Mouse (Mus musculus): ENCODE results near the gene Ciao2a. TPM values are rescaled to one million over a fixed set of nuclear protein-coding genes. Genes with fewer than 3 reads are reported as not detected.

The Ciao2a gene
- 177 and 184 TPM in 2 replicates for polyA plus RNA-seq (2015; fragmentation: Nextera tagmentation; extraction: Ambion mirVana)

DNA sequence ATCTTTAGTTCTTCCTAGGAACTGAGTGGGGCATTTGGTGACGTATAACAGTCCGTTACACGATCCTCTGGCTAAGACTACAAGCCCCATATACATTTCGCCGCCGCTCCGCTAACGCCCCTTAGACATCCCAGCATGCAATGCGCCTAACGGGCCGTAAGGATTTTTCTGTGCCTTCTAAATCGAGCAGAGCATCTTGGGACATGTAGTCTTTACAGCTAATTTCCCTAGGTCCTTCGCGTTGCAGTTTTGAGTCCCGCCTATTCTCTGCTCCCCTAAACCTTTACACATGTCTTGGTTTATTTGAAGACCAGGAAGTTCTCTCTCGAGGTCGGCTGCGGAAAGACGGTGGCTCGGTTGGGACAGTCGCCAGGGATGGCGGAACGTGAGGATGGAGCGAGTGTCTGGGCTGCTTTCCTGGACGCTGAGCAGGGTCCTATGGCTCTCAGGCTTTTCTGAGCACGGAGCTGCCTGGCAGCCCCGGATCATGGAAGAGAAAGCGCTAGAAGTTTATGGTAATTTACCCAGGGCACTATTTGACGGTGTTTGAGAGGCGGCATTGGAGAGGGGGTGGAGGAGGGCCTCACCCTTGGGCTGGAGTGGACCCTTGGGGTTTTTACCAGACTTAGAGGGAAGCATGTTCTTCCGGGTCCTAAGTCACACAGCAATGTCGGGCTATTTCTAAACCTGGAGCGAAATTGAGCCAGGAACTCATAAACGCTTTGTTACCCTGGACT is at the start of gene Ciao2a, which contains the start of gene Snx1:
Gene Ciao2a, plus strand, starts transcription at position 156 of the 737 bp plus-strand sequence.
Gene Snx1, minus strand, starts transcription at position 132 of the 737 bp plus-strand sequence.
- Histone ChIP-seq H3K9me3 (no peaks in the 10 kb centered on the region), H3K4me1 (peaks cover 22% of the 10 kb centered on the region), H3K4me3 (peak within 1 kb of the TSS; percentile 69), H3K4me2 (peak within 1 kb of the TSS; percentile 83), H3K27ac (peak within 1 kb of the TSS; percentile 88), H3K36me3 (peaks cover 7% of the 10 kb centered on the region), H3K27me3 (no peaks in the 10 kb centered on the region), H3K9ac (peak within 1 kb of the TSS; percentile 81)
- peak; percentile 73 for ATAC-seq (ENCODE audit: insufficient number of reproducible peaks, insufficient read depth, low FRiP score, low TSS enrichment, low read depth)
- 1% methylated on average over 34 of the region's 34 CpGs for WGBS

- no peak for ATAC-seq (ENCODE audit: insufficient number of reproducible peaks, insufficient read depth, low FRiP score, low TSS enrichment, low read depth)
- H3K4me1 ChIP-seq: peaks cover 6% of the 10 kb centered on the region
- 0 out of 2 replicates have a peak overlapping the region, but pooled peaks have one; percentile 17 for H3K9ac ChIP-seq
- H3K9me3 ChIP-seq: no peaks in the 10 kb centered on the region
- H3K27ac ChIP-seq: peak overlapping the region; percentile 74
- 59% methylated on average over 3 of the region's 3 CpGs for WGBS
- no peak overlapping the region for H3K4me3 ChIP-seq
- H3K4me2 ChIP-seq: peak overlapping the region; percentile 38; the same call in 1 of the 2 replicates
- 0 out of 2 replicates have a peak, but pooled peaks cover 7% of the 10 kb centered on the region for H3K27me3 ChIP-seq
- H3K36me3 ChIP-seq: no peaks in the 10 kb centered on the region
Observed at GRCm38 (mm10) chr9:66078072-66078471, 48.3 kb upstream of the Ciao2a start.

DNA sequence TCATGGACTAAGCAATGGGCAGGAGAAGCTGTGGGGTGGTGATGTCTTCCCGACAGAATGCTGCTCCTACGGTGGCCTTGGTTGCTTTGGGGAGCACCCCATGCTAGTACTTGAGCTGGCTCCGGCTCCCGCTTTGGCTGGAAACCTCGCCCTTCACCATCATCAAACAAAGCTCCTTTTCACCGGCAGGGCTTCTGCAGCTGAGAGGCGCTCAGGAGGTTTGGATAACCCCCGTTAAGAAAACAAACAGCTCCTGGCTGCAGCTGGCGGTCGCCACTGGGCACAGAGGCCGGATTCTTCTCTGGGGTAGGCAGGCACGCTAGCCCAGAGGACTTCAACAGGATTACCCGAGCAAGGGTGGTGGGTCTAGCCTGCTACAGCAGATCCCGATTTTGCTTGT is 47.9 kb upstream of the Ciao2a start:
- no peaks in the 10 kb centered on the region for H3K9me3 ChIP-seq
- H3K4me3 ChIP-seq: no peak overlapping the region
- peaks cover 6% of the 10 kb centered on the region for H3K4me1 ChIP-seq
- ATAC-seq (ENCODE audit: insufficient number of reproducible peaks, insufficient read depth, low FRiP score, low TSS enrichment, low read depth): peak; percentile 56; the same call in 1 of the 2 replicates
- WGBS: 4% methylated on average over 14 of the region's 14 CpGs
- H3K36me3 ChIP-seq: no peaks in the 10 kb centered on the region
- H3K9ac ChIP-seq: peak overlapping the region; percentile 17; the same call in 1 of the 2 replicates
- H3K4me2 ChIP-seq: peak overlapping the region; percentile 38
- 0 out of 2 replicates have a peak, but pooled peaks cover 7% of the 10 kb centered on the region for H3K27me3 ChIP-seq
- peak overlapping the region; percentile 74 for H3K27ac ChIP-seq

GRCm38 (mm10) chr9:66080804-66081459 is 45.5 kb upstream of the Ciao2a start:
- no peak overlapping the region for H3K27ac ChIP-seq
- peaks cover 6% of the 10 kb centered on the region for H3K4me1 ChIP-seq
- H3K9me3 ChIP-seq: no peaks in the 10 kb centered on the region
- no peak overlapping the region for H3K9ac ChIP-seq
- 83% methylated on average over 3 of the region's 3 CpGs for whole genome bisulfite sequencing
- H3K4me3 ChIP-seq: no peak overlapping the region
- no peak overlapping the region for H3K4me2 ChIP-seq
- H3K36me3 ChIP-seq: 0 out of 2 replicates have a peak, but pooled peaks cover 2% of the 10 kb centered on the region
- ATAC-seq (ENCODE audit: insufficient number of reproducible peaks, insufficient read depth, low FRiP score, low TSS enrichment, low read depth): no peak
- H3K27me3 ChIP-seq: 0 out of 2 replicates have a peak, but pooled peaks cover 7% of the 10 kb centered on the region

- H3K9ac ChIP-seq: no peak overlapping the region
- no peak overlapping the region for H3K4me2 ChIP-seq
- H3K27me3 ChIP-seq: 0 out of 2 replicates have a peak, but pooled peaks cover 7% of the 10 kb centered on the region
- H3K4me1 ChIP-seq: peaks cover 6% of the 10 kb centered on the region
- 76% methylated on average over 4 of the region's 4 CpGs for WGBS
- no peak for ATAC-seq (ENCODE audit: insufficient number of reproducible peaks, insufficient read depth, low FRiP score, low TSS enrichment, low read depth)
- H3K27ac ChIP-seq: no peak overlapping the region
- no peak overlapping the region for H3K4me3 ChIP-seq
- H3K9me3 ChIP-seq: no peaks in the 10 kb centered on the region
- peaks cover 13% of the 10 kb centered on the region for H3K36me3 ChIP-seq
Observed at GRCm38 (mm10) chr9:66081999-66082398, 44.4 kb upstream of the Ciao2a start.

- ATAC-seq (ENCODE audit: insufficient number of reproducible peaks, insufficient read depth, low FRiP score, low TSS enrichment, low read depth): no peak
- no peak overlapping the region for H3K9ac ChIP-seq
- H3K9me3 ChIP-seq: no peaks in the 10 kb centered on the region
- H3K27me3 ChIP-seq: no peaks in the 10 kb centered on the region
- no peak overlapping the region for H3K27ac ChIP-seq
- WGBS: 92% methylated on average over 3 of the region's 3 CpGs
- H3K4me1 ChIP-seq: 0 out of 2 replicates have a peak, but pooled peaks cover 3% of the 10 kb centered on the region
- H3K36me3 ChIP-seq: peaks cover 34% of the 10 kb centered on the region
- H3K4me3 ChIP-seq: no peak overlapping the region
- H3K4me2 ChIP-seq: no peak overlapping the region
Observed at GRCm38 (mm10) chr9:66084171-66084570, 42.2 kb upstream of the Ciao2a start.

DNA sequence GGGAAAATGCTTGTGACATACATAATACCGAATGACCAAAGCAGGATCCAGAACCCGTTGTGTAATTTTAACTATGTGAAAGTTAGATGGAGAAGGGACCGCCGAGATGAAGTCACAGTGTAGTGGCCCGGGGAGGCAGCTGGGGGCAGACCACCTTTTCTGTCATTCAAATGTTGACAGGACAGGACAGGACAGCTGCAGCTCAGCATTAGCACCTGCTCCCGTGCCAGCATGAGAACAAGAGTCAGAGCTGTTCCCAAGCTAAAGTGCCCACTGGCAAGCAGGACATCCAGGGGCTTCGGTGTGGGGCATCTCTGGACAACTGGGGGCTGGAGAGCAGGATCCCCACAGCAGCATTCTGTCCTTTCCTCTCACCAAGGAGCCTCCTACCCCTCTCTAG is 39.3 kb upstream of the Ciao2a start:
- Histone ChIP-seq H3K27ac (no peak overlapping the region), H3K36me3 (peaks cover 63% of the 10 kb centered on the region), H3K4me3 (no peak overlapping the region), H3K9me3 (no peaks in the 10 kb centered on the region), H3K4me1 (0 out of 2 replicates have a peak, but pooled peaks cover 6% of the 10 kb centered on the region), H3K9ac (no peak overlapping the region), H3K27me3 (no peaks in the 10 kb centered on the region), H3K4me2 (no peak overlapping the region)
- WGBS: 94% methylated on average over 7 of the region's 7 CpGs
- ATAC-seq (ENCODE audit: insufficient number of reproducible peaks, insufficient read depth, low FRiP score, low TSS enrichment, low read depth): no peak

DNA sequence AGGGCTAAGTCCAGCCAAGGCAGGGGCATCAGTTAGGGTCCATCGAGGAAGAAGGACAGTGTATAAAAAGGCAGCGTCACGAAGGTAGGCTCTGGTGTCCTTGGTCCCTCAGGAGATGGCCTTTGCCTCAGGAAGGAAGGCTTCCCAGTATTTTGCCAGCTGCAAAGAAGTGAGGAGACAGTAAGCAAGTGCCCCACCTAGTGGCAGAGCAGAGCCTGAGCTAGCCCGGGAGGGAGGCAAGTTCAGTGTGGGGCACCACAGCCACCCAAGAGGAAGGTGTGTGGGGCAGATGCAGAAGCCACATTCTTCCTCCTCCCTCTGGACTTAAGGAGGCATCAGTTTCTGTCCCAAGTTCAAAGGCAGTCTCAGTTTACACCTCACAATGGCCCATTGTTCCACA is 38.0 kb upstream of the Ciao2a start:
- peak overlapping the region; percentile 33; the same call in 1 of the 2 replicates for H3K27ac ChIP-seq
- H3K9ac ChIP-seq: no peak overlapping the region
- H3K27me3 ChIP-seq: no peaks in the 10 kb centered on the region
- no peak overlapping the region for H3K4me3 ChIP-seq
- H3K4me1 ChIP-seq: peaks cover 14% of the 10 kb centered on the region; the same call in 1 of the 2 replicates
- no peaks in the 10 kb centered on the region for H3K9me3 ChIP-seq
- 33% methylated on average over 4 of the region's 4 CpGs for whole genome bisulfite sequencing
- no peak overlapping the region for H3K4me2 ChIP-seq
- H3K36me3 ChIP-seq: peaks cover 76% of the 10 kb centered on the region
- no peak for ATAC-seq (ENCODE audit: insufficient number of reproducible peaks, insufficient read depth, low FRiP score, low TSS enrichment, low read depth)

DNA sequence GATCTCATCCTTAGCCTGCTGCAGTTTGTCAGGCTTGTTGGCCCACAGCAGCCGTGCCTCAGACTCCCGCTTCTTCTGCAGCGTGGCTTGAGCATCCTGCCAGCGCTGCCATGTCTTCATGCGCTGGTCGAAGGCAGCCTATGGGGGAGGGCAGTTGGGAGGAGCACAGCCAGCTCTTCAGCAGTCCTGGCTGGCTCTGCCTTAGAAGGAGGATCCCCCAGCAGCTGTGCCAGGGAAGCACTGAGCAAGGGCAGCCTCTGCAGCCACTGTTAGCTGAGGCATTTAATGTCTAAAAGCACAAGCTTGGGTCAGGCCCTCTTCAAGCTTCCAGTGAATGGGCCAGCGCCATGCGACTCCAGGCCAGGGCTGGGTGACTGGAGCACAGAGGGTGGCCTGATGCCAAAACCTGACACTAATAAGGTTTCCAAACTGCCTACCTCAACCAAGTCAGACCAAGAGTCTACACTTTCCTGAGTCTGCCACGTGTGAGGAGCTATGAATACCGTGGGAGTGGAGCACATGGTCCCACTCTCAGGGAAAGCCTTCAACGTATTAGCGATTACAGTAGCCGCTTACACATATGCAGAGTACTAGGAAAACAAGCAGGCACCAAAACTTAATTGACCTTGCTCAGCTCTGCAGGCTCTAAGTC is 35.7 kb upstream of the Ciao2a start:
- Histone ChIP-seq H3K36me3 (peaks cover 98% of the 10 kb centered on the region), H3K27ac (peak overlapping the region; percentile 3), H3K4me2 (no peak overlapping the region), H3K9me3 (no peaks in the 10 kb centered on the region), H3K4me1 (peaks cover 14% of the 10 kb centered on the region; the same call in 1 of the 2 replicates), H3K4me3 (no peak overlapping the region), H3K9ac (no peak overlapping the region), H3K27me3 (no peaks in the 10 kb centered on the region)
- ATAC-seq (ENCODE audit: insufficient number of reproducible peaks, insufficient read depth, low FRiP score, low TSS enrichment, low read depth): 0 out of 2 replicates have a peak, but pooled peaks have one; percentile 16
- WGBS: 88% methylated on average over 13 of the region's 13 CpGs

DNA sequence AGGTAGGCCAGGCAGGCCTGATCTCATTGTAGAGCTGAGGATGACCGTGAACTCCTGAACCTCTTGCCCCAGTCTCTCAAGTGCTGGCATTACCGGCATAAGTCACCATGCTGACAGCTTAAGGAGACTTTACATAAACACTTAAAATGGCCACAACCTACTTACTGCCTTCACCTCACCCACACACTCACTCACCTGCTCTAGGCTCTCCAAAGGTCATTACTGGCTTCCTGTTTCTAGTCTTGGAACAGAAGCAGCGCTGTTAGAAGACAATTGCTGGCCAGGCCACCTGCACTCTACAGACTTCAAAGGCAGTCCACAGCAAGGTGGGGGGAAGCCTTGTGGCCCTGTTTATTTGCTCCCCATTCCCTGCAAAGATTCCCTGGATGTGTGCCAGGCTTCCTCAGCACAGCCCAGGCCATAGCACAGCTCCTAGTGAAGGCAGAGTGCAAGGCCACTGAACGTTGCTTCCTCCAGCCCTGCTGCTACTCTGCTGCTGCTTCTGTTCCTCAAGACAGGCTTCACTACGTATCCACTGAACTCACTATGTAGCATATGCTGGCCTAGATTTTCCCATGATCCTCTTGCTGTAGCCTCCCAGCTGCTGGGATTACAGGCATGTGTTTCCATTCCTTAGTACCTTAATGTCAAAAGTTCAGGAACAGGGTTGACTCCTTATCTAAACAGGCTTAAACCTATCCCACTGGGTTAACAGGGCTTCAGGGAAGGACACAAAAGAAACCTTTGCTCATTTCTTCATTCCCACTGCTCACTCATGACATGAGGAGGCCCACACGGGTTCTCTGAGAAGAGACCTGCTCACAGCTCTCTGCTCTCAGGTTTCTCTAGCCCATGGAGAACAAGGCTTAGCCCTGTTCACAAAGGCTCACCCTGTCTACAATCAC is 34.8 kb upstream of the Ciao2a start:
- Histone ChIP-seq H3K27ac (peak overlapping the region; percentile 3; the same call in 1 of the 2 replicates), H3K4me3 (no peak overlapping the region), H3K4me2 (no peak overlapping the region), H3K36me3 (peaks cover 96% of the 10 kb centered on the region), H3K4me1 (peaks cover 14% of the 10 kb centered on the region; the same call in 1 of the 2 replicates), H3K9me3 (no peaks in the 10 kb centered on the region), H3K27me3 (no peaks in the 10 kb centered on the region), H3K9ac (no peak overlapping the region)
- no peak for ATAC-seq (ENCODE audit: insufficient number of reproducible peaks, insufficient read depth, low FRiP score, low TSS enrichment, low read depth)
- 73% methylated on average over 6 of the region's 6 CpGs for WGBS

All from embryonic facial prominence, embryonic 13.5 days (tissue).